Mouse (Mus musculus): ENCODE data around the gene Rtn2. TPM values are rescaled to one million over a fixed set of nuclear protein-coding genes. Genes with fewer than 3 reads are reported as not detected.

Gene Rtn2
- polyA plus RNA-seq, 1 experiment = 159 TPM

DNA sequence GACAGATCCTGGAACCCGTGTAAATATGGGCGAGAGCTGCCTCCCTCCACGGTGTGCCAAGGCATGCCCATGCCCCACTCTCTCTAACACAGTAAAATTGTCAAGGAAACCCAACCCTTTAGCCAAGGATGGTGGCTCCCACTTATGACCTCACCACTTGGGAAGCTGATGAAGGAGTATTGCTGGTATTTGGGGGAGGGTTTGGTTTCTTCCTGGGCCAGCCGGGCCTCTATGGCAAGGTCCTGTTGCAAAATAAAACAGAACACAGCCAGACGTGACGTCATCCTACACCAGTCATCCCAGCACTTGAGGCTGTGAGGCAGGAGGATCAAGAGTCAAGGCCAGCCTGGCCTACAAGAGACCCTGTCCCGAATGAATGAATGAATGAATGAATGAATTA lies 56.2 kb downstream of the Rtn2 start:
- TF ChIP-seq POLR2A (IDR thresholded peaks at IDR 0.05; ENCODE audit: borderline replicate concordance, extremely low read depth, insufficient read depth, insufficient read length, poor library complexity, severe bottlenecking) (no peak), CTCF (IDR thresholded peaks at IDR 0.05; ENCODE audit: borderline replicate concordance, extremely low read depth, insufficient read depth, insufficient read length) (no peak)
- no peak for DNase-seq (ENCODE audit: low read depth)

DNA sequence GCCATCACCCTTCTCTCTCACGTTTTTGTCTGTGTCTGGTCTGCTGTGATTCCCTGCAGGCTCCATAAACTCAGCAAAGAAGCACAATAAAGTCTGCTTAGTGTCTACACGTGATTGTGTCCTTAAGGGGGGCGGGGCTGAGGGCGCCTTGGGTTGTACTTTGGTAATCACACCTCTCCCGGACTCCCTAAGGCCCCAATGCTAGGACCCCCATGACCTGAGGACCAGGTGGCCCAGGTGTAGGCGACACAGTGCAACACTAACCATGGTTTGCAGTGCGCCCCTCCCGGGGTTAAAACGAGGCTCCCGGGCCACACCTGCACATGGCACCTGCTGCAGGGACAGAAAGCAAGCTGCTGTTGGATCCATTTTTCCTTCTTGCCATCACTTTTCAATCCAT lies 58.8 kb downstream of the Rtn2 start:
- no peak for TF ChIP-seq CTCF (IDR thresholded peaks at IDR 0.05; ENCODE audit: borderline replicate concordance, extremely low read depth, insufficient read depth, insufficient read length)
- TF ChIP-seq POLR2A (IDR thresholded peaks at IDR 0.05; ENCODE audit: borderline replicate concordance, extremely low read depth, insufficient read depth, insufficient read length, poor library complexity, severe bottlenecking) = no peak
- no peak for DNase-seq (ENCODE audit: low read depth)

DNA sequence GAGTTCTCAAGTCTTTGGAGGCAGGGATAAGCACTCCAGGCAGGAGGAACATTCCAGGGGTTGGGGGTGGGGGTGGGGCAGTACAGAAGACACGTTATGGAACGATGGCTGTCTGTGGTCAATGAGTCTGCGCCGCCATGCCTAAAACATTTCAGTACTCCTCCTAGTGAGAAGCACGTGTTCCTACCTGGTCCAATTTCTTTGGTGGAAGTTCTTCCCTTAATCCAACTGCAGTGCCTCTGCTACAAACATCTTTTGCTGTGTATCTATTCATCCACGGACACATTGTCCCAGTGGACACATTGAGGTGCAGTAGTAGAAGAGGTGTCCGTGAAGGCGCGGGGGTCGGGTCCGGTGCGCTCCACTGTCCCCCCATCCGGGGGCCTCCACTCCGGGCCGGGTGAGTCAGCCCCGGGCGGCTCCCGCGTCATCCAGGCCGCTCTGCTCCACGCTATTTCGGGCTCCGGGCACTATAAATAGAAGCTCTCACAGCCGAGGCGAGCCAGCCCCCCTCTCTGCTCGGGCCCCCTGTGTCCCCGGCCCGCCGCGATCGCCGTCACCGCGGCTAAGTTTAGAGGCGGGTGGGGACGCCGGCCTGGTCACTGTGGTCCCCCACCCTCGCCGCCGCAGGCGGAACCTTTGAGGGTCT lies 59.5 kb downstream of the Rtn2 start:
- DNase-seq (ENCODE audit: low read depth) = no peak
- no peak for TF ChIP-seq CTCF (IDR thresholded peaks at IDR 0.05; ENCODE audit: borderline replicate concordance, extremely low read depth, insufficient read depth, insufficient read length)
- TF ChIP-seq POLR2A (IDR thresholded peaks at IDR 0.05; ENCODE audit: borderline replicate concordance, extremely low read depth, insufficient read depth, insufficient read length, poor library complexity, severe bottlenecking) = no peak

DNA sequence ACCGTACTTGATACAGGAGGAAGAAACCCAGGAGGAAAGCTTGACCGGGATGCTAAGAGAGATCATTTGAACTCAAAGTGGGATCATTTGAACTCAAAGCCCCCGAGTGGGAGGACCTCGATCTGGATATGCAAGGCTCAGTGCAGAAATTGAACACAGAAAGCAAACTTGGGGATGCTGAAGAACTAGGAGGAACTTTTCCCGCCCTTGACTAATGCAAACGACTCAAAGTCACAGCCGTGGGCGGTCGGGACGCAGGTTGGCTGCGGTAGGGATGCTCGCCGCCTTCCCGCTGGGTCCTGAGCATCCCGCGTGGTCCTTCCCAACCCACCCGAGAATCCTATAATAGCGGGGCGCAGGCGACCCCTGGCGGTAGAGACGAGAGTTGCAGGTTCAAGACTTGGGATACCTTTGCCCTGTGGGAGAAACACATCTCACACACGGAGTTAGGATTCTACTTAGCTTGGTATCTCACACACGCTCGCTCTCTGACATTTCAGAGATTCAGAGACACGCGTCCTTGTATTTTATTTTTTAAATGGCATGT lies 60.1 kb downstream of the Rtn2 start:
- TF ChIP-seq CTCF (IDR thresholded peaks at IDR 0.05; ENCODE audit: borderline replicate concordance, extremely low read depth, insufficient read depth, insufficient read length) = peak; percentile 97
- no peak for TF ChIP-seq POLR2A (IDR thresholded peaks at IDR 0.05; ENCODE audit: borderline replicate concordance, extremely low read depth, insufficient read depth, insufficient read length, poor library complexity, severe bottlenecking)

DNA sequence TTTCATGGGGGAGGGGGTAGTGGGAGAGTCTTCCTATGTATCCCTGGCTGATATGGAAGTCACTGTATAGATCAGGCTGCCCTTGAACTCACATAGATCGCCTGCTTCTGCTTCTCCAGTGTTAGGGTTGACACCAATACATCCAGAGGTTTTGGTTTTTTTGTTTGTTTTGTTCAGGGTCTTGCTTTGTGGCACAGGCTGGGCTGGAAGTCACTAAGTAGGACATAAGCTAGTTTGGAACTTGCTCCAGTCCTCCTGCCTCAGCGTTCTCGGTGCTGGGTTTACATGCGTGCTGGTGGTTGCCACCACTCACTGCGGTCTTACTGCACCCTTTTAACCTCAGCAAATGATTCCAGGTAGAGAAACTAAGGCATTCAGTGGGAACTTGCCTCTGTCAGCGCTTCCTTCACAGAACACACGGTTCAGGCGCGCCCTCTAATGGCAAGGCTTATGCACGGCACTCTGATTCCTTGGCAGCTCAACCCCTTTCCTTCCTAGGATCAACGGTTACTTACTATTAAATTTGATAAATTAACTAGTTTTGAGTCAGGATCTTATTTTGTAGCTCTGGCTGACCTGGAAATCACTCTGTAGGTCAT lies 60.9 kb downstream of the Rtn2 start:
- peak; percentile 84 for DNase-seq (ENCODE audit: low read depth)

More for the DNA sequence above, 60.1 kb downstream of the Rtn2 start:
- DNase-seq (ENCODE audit: low read depth) = peak; percentile 86

DNA sequence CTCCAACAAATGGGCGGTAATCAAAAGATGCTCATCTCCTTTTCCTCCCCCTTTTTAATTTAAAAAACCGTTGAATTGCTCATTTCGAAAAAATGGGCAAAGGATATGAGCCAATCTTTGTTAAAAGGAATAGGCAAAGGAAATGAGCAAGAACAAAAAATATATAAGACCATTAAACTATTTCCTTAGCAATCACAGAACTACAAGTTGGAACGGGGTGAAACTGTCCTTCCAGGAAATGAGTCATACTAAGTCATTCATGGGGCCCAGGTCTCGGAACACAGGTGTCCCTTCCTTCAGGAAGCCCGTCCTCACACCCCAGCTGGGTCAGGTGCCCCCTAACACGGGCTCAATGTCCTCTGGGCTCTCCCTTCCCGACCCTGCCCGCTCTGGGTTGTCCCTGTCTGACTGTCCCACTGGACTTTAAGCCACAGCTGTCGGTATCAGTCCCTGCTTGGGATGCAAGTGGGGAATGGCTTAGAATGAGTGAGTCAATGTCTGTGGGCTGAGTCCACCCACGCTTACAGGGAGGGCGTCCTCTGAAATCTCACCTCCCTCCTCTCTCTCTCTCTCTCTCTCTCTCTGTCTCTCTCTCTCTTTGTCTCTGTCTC lies 61.9 kb downstream of the Rtn2 start, which contains the start of gene Ercc1:
Gene Ercc1 (plus strand): TSS at position 542 of the 611 bp plus-strand sequence.
- DNase-seq (ENCODE audit: low read depth) = no peak
- TF ChIP-seq CTCF (IDR thresholded peaks at IDR 0.05; ENCODE audit: borderline replicate concordance, extremely low read depth, insufficient read depth, insufficient read length) (no peak), POLR2A (IDR thresholded peaks at IDR 0.05; ENCODE audit: borderline replicate concordance, extremely low read depth, insufficient read depth, insufficient read length, poor library complexity, severe bottlenecking) (no peak)

More for the DNA sequence above, 60.9 kb downstream of the Rtn2 start:
- TF ChIP-seq CTCF (IDR thresholded peaks at IDR 0.05; ENCODE audit: borderline replicate concordance, extremely low read depth, insufficient read depth, insufficient read length) (peak; percentile 95), POLR2A (IDR thresholded peaks at IDR 0.05; ENCODE audit: borderline replicate concordance, extremely low read depth, insufficient read depth, insufficient read length, poor library complexity, severe bottlenecking) (no peak)

DNA sequence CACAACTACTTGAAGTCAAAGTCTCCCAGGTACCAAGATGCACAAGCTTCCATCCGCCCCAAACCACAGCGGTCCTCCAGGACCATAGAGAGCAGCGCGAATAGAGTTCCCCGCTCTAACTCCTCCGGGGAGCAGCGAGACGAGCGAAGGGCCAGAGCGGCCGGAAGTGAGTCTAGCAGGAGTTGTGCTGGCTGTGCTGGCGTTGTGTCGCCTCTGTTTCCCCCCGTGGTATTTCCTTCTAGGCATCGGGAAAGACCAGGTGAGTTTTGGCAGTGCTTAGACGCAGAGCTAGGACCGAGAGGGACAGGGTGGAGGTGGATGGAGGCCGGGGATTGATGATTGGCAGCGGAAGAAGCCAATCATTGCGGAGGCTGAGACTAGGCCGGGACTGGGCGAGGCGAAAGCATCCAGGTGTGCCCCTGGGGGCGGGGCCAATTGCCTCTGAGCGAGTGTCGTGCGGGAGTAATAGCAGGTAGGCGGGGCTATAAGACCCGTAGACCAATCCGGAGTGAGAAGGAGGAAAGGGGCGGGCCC lies 62.6 kb downstream of the Rtn2 start:
- peak; percentile 98 for DNase-seq (ENCODE audit: low read depth)
- TF ChIP-seq POLR2A (IDR thresholded peaks at IDR 0.05; ENCODE audit: borderline replicate concordance, extremely low read depth, insufficient read depth, insufficient read length, poor library complexity, severe bottlenecking) = peak; percentile 31; the same call in 1 of the 2 replicates
- TF ChIP-seq CTCF (IDR thresholded peaks at IDR 0.05; ENCODE audit: borderline replicate concordance, extremely low read depth, insufficient read depth, insufficient read length) = no peak

Other genes with a start within 250 kb of the Rtn2 start
- gene Rsph6a, start 227.9 kb upstream of the Rtn2 start, polyA plus RNA-seq (2012; rRNA removed) = 0.07 TPM in 1 of 2 replicates, not detected in the other
- 178 and 209 TPM in 2 replicates for gene Dmwd, start 206.4 kb upstream of the Rtn2 start, polyA plus RNA-seq (2012; rRNA removed)
- 67.1 and 74.8 TPM in 2 replicates for gene Dmpk, start 198.8 kb upstream of the Rtn2 start, polyA plus RNA-seq (2012; rRNA removed)
- 16.3 and 27.6 TPM in 2 replicates for gene Six5, start 188.0 kb upstream of the Rtn2 start, polyA plus RNA-seq (2012; rRNA removed)
- gene Gm4969, start 164.3 kb upstream of the Rtn2 start, polyA plus RNA-seq (2012; rRNA removed) = 5.2 and 5.9 TPM in 2 replicates
- gene Fbxo46, start 162.8 kb upstream of the Rtn2 start, polyA plus RNA-seq (2012; rRNA removed) = 15.9 and 18.1 TPM in 2 replicates
- gene Qpctl, start 133.3 kb upstream of the Rtn2 start, polyA plus RNA-seq (2012; rRNA removed) = 18.3 and 20.8 TPM in 2 replicates
- gene Snrpd2, start 132.9 kb upstream of the Rtn2 start, polyA plus RNA-seq (2012; rRNA removed) = 95.5 and 107 TPM in 2 replicates
- 9.6 and 24.5 TPM in 2 replicates for gene Gipr, start 116.5 kb upstream of the Rtn2 start, polyA plus RNA-seq (2012; rRNA removed)
- gene Eml2, start 106.2 kb upstream of the Rtn2 start, polyA plus RNA-seq (2012; rRNA removed) = 42.4 and 48.3 TPM in 2 replicates
- 4.7 and 5.3 TPM in 2 replicates for gene Gpr4, start 70.1 kb upstream of the Rtn2 start, polyA plus RNA-seq (2012; rRNA removed)
- 31.1 and 33.3 TPM in 2 replicates for gene Opa3, start 54.3 kb upstream of the Rtn2 start, polyA plus RNA-seq (2012; rRNA removed)
- 66.4 and 89.0 TPM in 2 replicates for gene Vasp, start 10.8 kb upstream of the Rtn2 start, polyA plus RNA-seq (2012; rRNA removed)
- gene Ppm1n, start 2.6 kb upstream of the Rtn2 start, polyA plus RNA-seq (2012; rRNA removed) = 1.1 and 1.3 TPM in 2 replicates
- 0.19 and 0.23 TPM in 2 replicates for gene Fosb, start 27.4 kb downstream of the Rtn2 start, polyA plus RNA-seq (2012; rRNA removed)
- 65.1 and 81.9 TPM in 2 replicates for gene Ercc1, start 62.2 kb downstream of the Rtn2 start, polyA plus RNA-seq (2012; rRNA removed)
- 11.9 and 12.7 TPM in 2 replicates for gene Cd3eap, start 76.9 kb downstream of the Rtn2 start, polyA plus RNA-seq (2012; rRNA removed)
- 8.2 and 8.9 TPM in 2 replicates for gene Ppp1r13l, start 77.1 kb downstream of the Rtn2 start, polyA plus RNA-seq (2012; rRNA removed)
- gene Ercc2, start 99.4 kb downstream of the Rtn2 start, polyA plus RNA-seq (2012; rRNA removed) = 81.7 and 106 TPM in 2 replicates
- gene Klc3, start 121.5 kb downstream of the Rtn2 start, polyA plus RNA-seq (2012; rRNA removed) = 1.5 and 2.5 TPM in 2 replicates
- gene Ckm, start 122.2 kb downstream of the Rtn2 start, polyA plus RNA-seq (2012; rRNA removed) = 0.24 and 0.31 TPM in 2 replicates
- gene Mark4, start 176.2 kb downstream of the Rtn2 start, polyA plus RNA-seq (2012; rRNA removed) = 50.7 and 67.0 TPM in 2 replicates
- gene Exoc3l2, start 180.7 kb downstream of the Rtn2 start, polyA plus RNA-seq (2012; rRNA removed) = 0.91 and 1.0 TPM in 2 replicates
- gene Bloc1s3, start 225.7 kb downstream of the Rtn2 start, polyA plus RNA-seq (2012; rRNA removed) = 11.2 and 14.6 TPM in 2 replicates
- 29.0 and 38.3 TPM in 2 replicates for gene Trappc6a, start 225.8 kb downstream of the Rtn2 start, polyA plus RNA-seq (2012; rRNA removed)
- gene Nkpd1, start 235.2 kb downstream of the Rtn2 start, polyA plus RNA-seq (2012; rRNA removed) = 0.51 and 0.68 TPM in 2 replicates

Data from brain, embryonic 14.5 days (tissue).